Mouse (Mus musculus): Measurements from ENCODE around the gene Glrx5.

Glrx5 gene

DNA sequence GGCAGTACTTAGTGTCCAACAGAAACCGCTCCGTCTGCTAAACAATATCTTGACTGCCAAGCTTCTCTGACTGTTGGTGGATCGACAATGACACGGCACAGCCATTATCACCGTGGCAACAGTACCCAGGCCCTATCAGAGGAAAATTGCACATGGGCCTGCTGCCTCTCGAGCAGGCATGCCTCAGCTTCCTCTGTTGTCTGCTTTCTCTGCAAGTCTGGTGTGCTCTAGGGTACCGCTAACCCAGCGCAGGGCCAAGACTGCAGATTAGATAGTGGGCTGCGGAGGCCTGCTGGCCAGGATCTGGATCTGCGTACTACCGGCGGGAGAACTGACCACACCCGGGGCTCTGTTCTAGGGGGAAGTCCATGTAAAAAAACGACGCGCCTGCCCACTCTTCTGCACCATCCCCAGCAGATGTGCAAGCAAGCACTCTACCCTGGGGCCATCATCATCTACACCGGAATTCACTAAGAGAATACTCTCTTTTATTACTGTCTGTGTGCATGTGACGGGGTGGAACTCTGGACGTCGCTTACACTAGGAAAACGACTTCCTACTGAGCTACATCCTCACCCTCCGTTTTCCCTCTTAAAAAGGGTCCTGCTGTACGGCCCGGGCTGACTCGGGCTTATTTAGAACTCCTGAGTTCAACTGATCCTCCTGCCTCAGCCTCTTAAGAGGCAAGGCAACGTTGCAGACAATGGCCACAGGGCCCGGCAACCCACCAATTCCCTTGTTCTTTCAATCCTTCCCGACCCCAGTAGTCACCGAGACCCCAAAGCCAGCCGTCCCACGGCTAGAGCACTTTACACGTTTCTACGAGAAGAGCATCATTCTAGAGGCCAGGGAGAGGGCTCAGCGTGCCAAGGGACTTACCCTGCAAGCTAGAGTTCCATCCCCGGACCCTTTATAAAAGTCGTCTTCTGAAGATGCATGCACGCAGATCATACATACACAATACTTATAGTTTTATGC, 1.1 kb upstream of the Glrx5 start:
- DNase-seq, result peak; percentile 20

DNA sequence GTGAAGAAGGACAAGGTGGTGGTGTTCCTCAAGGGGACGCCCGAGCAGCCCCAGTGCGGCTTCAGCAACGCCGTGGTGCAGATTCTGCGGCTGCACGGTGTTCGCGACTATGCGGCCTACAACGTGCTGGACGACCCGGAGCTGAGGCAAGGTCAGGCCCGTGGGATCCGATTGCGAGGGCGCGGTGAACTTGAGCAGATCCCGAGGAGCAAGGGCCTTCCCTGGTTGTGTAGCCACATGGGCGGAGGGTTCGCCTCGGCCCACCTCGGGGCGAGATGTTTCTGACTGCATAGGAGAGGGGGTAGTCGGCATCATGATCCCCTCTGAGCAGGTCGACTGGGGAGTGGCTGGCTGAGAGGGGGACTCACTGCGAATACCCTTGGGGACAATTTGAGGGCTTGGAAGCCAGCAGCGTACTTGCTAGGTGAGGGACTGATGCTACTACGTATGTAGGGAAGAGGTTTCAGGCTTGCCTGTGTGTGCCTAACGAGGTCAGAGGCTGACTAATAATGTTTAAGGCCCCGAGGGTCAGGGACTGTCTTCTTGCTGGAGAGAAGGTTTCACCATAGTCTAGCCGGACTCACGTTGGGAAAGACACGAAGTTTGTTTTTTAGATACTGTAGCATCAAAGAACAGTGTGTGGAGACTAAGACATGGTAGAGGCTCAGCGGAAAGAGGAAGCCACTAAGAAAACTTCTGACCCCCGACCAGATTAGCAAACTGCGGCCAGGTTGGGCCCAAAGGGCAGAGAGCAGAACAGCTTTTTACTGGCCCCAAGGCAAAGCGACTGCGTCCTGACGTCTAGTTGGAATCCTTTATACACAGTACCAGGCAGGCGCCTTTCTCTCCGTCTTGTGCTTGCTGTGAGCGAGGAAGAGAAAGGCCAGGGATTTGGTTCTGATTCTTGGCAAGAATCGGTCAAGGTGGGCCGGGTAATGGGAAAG, 616 bp downstream of the Glrx5 start:
- no peak for DNase-seq

DNA sequence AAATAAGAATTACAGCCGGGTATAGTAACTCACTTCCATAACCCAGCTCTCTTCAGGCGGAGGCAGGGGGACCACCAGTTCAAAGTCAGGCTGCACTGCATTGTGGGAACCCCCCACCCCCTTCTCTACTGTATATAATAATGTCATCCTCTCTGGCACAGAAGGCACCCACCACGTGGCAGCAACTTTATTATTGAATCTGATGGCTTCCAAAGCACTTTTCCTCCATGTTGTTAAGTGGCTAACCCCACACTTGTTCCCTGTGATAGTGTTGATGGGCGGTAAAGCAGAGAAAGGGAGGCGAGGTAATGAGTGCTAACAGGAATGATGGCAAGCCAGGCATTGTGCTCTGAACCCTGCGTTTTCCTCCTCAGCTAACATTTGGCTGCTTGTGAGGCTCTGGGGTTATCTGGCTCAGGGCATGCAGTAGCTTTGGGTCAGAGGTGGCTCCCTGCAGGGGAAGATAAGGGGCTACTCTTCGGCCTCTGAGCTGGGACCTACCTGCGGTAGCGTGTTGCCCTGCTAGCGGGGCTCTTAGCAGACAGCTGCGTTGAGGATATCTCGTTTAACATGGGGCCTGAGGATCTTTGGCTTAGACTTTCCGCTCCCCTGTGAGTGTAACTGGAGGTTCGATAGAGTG, 1.8 kb downstream of the Glrx5 start:
- no peak for DNase-seq

DNA sequence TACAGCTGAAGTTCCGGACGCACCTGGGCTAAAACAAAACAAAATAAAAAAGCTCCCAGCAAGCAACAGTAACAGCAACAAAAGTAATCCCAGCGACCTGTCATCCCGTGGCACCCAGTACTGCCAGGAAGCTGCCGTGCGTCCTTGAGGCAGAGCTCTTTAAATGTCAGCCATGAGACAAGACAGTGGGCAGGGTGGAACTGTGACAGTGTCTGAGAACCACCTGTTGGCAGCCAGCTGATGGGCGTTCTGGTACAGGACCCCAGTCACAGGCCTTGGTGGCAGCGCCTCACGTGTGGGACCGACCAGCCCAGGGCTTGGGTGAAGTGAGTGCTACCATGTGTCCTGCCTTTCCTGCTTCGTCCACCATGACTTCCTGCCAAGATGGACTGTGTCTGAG, 5.7 kb downstream of the Glrx5 start:
- DNase-seq, result no peak

DNA sequence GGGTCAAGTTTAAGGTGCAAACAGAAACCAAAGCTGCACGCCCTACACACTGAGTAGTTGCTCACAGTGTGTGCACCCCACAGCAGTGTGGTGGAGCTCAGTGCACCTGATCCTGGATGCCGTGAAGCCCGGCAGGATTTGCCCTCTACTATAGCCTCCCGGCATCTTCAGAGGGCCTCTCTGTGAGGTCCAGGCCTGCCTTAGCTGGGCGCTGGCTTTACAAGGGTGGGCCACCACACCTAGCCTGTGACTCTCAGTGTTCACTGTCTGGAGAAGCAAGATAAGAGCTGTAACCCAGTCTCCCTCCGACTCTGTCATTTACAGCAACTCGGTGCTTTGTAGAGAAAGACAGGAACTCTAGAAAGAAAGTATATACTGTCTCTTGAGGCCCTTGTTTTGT, 6.4 kb downstream of the Glrx5 start:
- no peak for DNase-seq

DNA sequence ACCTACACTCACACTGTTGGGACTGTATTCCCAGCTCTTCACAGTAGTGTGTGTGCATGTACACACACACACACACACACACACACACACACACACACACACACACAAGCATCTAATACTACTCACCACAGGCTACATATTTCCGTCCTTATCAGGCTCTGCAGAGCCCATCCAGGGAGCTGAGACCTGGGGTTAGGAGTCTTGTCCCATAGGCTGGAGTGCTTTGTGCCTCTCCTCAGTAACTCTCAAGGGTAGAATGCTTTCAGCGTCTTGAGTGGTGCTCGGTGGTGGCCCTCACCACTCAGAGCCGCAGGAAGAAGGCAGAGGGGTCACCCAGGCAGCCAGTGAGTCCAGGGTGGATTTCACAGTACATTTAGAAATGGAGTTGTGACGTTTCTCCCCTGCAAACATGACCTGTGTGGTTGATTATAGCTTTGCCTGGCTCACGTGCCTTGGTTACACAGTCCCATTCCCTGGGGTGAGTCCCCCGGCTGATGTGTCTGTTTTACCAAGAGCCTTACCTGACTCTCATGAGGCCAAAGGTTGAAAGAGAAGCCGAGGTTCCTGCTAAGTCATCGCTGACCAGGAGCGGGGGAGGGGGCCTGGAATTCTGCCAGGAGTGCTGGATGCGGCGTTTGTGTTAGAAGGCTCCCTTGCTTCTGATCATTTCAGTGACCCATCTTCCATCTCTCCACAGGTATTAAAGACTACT, 7.2 kb downstream of the Glrx5 start:
- peak; percentile 34 for DNase-seq

DNA sequence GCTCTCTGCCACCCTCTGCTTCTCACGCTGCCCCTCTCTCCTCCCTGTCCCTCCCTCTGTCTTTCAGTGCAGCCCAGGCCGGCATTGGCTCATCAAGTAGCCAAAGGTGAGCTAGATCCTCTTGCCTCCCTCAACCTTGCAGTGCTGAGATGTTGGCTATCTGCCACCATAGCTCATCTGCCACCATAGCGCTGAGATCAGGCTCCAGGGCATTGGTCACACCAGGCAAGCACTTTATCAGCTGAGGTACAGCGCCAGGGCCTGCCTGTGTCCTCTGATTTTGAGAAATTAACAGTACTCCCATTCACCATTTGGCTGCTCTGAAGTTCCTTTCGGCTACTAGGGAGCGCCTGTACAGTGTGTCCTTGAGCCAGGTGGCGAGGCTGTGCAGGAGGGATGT, 8.5 kb downstream of the Glrx5 start:
- DNase-seq, result no peak

DNA sequence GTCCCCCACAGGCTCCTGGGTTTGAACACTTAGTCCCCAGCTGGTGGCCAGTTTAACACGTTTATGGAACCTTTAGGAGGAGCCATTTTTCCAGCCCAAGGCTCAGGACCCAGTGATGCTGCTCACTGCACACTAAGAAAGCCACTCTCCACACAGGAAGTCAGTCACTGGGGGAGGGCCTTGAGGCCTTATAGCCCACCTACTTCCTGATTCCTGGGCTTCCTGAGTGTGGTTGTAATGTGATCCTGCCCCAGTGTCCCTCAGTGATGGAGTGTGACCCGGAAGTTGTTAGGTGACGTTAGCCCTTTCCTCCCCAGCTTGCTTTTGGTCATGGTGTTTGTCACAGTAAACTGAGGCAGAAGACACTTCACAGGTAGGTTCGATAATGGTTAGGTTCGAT, 10.6 kb downstream of the Glrx5 start:
- DNase-seq, result no peak

DNA sequence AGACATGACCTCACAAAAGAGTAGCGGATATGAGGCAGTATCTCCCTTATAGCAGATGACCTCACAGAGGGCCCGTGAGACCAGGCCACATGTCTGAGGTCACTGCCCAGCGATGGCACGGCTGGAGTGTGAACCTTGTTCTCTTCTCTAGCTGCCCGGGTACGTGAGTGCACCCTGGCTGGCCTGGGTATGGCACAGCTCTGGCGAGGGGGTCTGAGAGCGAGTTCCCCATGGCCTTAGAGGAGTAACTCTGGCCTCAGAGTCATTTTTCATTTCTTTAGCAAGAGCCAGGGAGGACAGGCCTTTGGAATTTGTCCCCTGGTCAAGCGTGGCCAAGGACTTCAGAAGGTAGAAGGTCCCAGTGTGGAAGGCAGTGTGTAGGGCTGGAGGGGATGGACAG, 12.3 kb downstream of the Glrx5 start:
- no peak for DNase-seq

DNA sequence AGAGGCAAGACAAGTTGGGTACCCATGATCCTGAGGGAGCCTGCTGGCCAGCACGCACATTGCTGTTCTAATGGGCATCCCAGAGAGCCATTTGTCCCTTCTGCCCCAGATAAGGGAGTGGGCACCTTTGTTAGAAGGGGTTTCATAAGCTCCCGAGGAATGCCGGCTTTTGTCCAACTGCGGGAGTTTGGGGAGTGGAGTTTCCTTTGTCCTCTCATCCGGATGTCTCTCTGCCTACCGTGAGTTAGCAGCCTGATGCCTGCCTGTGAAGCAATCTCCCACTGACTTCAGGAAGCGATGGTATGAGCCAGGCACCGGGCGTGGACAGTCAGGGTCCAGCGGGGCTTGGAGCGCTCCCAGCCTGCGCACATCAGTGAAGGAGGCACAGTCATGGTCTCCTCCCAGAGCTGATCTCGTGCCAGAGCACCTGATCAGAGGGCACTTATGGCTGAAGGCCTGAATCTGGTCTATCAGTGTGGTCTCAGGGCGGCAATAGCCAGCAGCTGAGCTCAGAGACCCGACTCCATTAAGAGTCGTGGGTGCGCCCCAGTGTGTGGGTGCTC, 15.9 kb downstream of the Glrx5 start:
- DNase-seq, result no peak

DNA sequence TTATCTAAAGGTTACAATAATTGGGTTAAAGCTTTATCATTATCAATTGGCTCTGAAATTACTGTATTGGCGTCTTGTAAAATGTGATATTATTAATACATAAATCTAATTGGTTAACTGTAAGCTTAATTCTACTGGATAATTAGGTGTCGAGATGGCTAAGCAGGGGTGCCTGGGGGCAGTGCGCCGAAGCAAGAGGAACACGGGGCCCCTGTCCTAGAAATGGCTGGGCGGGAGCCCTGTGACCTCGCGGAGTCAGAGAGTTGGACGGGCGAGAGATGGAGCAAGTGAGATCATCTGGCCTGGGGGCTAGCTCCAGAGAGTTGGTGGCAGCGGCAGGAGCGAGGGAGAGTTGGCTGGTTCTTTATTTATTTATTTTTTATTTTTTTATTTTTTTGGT, 17.3 kb downstream of the Glrx5 start:
- DNase-seq, result no peak

DNA sequence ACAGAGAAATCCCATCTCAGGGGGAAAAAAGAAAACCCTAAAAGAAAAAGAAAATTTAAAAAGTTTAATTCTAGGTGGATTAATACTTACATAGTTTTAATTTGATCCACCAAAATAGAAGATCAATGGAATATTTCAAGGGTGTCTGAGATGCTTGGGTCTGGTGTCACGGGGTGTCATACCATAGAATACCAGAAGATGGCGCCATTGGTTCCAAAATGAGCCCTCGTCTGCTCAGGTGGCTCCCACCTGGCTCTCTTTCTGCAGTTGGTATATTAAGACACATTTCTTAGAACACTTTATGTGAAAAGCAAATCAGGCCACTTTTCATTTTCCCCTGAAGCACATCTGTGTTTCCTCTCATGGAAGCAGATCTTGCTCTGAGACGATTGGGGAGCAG, 18.4 kb downstream of the Glrx5 start:
- peak; percentile 74 for DNase-seq

DNA sequence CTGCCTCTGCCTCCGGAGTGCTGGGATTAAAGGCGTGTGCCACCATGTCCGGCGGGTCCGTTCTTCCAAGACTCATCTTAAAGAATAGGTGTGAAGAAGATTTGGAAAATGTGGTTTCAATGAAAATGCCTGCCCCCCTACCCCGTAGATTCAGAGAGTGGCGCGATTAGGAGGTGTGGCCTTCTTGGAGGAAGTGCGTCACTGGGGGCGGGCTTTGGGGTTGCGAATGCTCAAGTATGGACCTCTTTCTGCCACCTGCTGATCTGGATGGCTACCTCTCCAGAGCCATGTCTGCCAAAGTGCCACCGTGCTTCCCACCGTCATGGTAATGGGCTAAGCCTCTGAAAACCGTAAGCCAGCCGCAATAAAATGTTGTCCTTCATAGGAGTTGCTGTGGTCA, 21.6 kb downstream of the Glrx5 start:
- no peak for DNase-seq

DNA sequence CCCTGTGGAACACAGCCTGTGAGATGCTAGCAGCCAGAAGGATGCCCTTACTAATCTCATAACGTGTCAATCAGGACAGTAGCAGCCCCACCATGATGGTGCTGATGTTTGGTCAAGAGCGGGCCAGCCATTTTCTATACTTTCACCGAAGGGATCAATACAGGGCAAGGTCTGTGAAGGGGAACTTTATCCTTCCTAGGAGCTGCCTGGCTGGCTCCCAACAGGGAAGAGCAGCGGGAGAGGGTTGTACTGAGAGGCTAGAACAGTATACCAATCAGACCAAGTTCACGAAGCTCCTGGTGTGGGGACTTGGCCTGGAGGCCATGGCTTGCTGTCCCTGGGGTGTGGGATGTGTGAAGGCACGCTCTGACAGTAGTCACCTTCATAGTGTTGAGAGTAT, 22.8 kb downstream of the Glrx5 start:
- DNase-seq, result no peak

DNA sequence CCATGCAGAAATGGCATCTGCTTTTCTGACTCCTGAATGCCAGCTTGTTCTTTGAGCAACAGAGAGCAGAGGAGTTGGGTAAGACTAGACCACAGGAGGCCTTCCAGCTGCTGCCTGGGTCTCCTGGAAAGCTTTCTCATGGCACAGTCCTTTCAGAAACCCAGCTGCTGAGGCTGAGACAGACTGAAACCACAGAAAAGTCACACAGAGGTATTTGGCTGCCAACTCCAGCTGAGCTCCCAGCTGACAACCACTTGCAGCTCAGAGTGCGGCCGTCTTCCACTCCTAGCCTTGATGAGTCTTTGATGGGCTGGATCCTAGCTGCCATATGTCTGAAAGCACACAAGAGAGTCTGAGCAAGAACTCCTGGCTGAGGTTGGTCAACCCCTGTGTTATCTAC, 27.5 kb downstream of the Glrx5 start:
- no peak for DNase-seq

DNA sequence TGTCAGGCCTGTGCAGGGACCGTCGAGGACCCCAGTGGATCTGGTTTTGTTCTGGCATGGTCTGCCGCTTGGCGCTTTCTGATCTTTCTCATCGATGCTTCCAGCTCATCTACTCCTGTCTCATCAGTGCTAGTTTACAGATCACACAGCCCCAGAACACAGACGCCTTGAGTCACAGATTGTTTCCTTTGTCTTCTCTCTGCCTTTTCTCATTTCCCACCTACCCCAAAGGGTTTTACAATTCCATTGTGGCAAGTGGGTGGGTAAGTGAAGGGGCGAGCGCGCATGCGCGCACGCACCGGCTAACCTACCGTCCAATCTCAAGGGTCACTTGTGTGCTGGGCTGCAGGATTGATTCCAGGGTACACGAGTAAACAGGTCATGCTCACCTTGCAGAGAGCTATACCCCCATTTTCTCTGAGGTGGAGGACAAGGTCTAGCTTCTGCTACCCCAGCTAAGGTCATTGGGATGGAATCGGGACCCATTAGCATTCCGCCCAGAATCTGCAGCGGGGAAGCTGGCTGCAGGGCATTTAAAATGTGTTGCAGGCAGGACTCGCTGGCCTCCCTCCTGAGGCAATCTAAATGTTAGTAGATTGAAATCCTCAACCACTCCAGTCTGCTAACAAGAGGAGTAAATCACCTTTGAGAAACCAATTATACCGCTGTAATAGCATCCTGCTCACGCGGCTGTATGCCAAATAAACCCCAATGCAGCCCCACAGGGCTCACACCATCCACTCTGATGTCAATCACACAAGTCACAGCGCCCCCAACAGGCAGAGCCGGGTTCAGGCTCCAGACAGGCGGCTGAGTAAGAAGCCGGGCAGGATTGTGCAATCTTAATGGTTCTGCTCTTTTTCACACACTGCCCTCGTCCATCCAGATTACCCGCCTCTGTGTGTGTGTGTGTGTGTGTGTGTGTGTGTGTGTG, 31.0 kb downstream of the Glrx5 start:
- DNase-seq, result peak; percentile 49

DNA sequence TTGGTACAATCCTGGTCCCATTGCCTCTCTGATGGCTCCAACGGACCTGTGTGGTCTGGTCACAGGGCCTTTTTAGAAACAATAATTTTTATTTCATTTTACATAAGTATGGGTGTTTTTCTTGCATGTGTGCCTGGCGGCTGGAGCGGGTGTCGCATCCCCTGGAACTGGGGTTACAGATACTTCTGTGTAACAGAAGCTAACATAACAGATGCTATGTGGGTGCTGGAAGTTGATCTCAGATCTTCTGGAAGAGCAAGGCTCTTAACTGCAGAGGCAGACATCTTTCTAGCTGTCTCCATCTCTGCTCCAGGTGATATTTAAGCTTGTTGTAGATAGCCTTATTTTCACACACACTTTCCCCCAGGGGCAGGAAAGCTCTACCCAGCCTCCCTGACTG, 31.7 kb downstream of the Glrx5 start:
- DNase-seq, result no peak

DNA sequence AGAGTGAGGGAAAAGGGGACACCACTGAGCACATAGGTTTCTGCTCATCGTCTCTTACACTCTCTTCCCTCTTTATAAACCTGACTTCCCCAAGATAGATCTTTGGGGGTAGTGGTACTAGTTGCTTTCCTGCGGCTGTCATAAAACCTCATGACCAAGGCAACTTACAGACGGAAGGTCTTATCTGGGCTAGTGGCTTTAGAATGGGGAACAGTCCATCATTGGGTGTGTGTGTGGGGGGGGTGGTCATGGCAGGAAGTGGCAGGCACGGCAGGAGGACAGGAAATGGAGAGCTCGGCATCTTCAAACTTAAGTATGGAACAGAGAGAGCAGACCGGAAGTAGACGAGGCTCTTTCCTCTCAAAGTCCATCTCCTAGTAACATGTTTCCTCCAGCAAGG, 32.6 kb downstream of the Glrx5 start:
- no peak for DNase-seq

DNA sequence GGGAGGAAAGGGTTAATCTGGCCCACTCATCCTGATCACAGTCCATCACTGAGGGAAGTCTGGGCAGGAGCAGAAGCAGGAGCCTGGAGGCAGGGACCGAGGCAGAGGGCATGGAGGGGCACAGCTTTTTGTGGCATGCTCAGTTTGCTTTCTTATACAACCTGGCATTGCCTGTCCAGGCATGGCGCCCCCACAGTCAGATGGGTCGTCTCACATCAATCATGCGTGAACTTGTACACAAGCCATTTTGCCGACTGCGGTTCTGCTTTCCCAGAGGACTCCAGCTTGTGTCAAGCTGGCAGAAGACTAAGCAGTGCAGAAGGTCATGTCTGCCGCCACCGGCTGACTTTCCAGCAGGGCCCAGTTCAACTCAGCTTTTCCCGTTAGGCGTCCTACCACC, 34.0 kb downstream of the Glrx5 start:
- DNase-seq, result no peak

DNA sequence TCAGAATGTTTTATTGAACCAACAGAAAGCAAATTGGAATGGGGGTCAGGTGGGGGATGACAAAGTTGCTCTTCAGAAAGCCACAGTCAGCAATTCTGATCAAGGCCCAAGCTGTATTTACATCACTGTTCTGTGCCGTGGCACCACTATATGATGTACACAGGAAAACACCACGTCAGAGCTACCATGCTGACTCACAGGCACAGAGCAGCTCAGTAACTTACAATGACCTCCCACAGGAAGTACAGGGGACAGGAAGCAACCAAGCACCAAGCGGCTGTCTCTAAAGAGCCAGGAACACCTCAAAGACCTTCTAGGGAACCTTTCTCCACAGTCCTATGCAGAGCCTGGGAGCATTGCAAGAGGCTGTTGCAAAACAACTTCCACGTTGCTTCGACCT, 36.4 kb downstream of the Glrx5 start:
- no peak for DNase-seq

DNA sequence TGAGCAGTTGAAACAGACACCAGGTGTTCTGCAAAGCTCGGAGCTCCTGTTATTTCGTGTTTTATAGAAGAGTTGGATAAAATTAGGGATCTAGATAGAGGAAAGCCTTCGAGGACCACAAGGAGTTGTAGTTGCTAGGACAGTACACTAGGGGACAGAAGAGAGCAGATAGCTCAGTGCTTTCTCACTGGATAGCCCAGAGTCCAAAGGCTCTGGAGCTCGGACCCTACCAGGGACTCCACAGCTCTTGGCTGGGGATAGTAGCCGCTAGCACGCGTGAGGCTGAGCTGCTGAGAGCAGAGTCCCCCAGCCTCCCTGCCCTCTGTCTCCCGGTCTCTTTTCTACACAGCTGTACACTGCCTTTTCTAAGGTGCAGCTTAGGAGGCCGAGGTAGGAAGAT, 41.2 kb downstream of the Glrx5 start:
- DNase-seq, result peak; percentile 18

All from right cerebral cortex, postnatal 4 days (tissue).